Mouse (Mus musculus) neural tube, embryonic 15.5 days (tissue): Measurements from ENCODE around the gene Adcy1. TPM values are rescaled to one million over a fixed set of nuclear protein-coding genes. Genes with fewer than 3 reads are reported as not detected.

Source experiments
- ATAC-seq: fragments of 200-750 bp; cut with Nextera tagmentation; 2 replicates; pipeline ENCODE4 v1.8.0; 2017; ENCODE audit warnings: mild to moderate bottlenecking, moderate TSS enrichment, moderate library complexity; ENCODE audit not compliant: low FRiP score
- H3K27ac ChIP-seq: fragments of 300-500 bp; sonication (generic); replicated peaks from 2 replicates; pipeline ENCODE4 v1.5.1; 2015; ENCODE audit warnings: mild to moderate bottlenecking, inconsistent platforms
- H3K27me3 ChIP-seq: fragments of 300-500 bp; sonication (generic); replicated peaks from 2 replicates; pipeline ENCODE4 v1.6.1; 2015; ENCODE audit warnings: inconsistent platforms
- H3K36me3 ChIP-seq: fragments of 300-500 bp; sonication (generic); 2 replicates; pipeline ENCODE4 v1.6.1; 2015; ENCODE audit warnings: inconsistent platforms
- H3K4me1 ChIP-seq: fragments of 300-500 bp; sonication (generic); 2 replicates; pipeline ENCODE4 v1.6.1; 2015; ENCODE audit warnings: inconsistent platforms
- H3K4me2 ChIP-seq: fragments of 300-500 bp; sonication (generic); 2 replicates; pipeline ENCODE4 v1.6.1; 2015; ENCODE audit warnings: inconsistent platforms, mild to moderate bottlenecking, moderate library complexity
- H3K4me3 ChIP-seq: fragments of 300-500 bp; sonication (generic); replicated peaks from 2 replicates; pipeline ENCODE4 v1.5.1; 2015; ENCODE audit warnings: mild to moderate bottlenecking, inconsistent platforms
- H3K9ac ChIP-seq: fragments of 300-500 bp; sonication (generic); replicated peaks from 2 replicates; pipeline ENCODE4 v1.6.1; 2015; ENCODE audit warnings: mild to moderate bottlenecking, inconsistent platforms
- H3K9me3 ChIP-seq: fragments of 300-500 bp; sonication (generic); replicated peaks from 2 replicates; pipeline ENCODE4 v1.6.1; 2016; ENCODE audit warnings: inconsistent platforms
- WGBS: fragments of 180-500 bp; shearing (Covaris S2); methylation state at CpG from one replicate; pipeline ENCODE4 v1.1.7; 2015; ENCODE audit warnings: mixed read lengths; 5-methylcytosine and 5-hydroxymethylcytosine counted together
- polyA plus RNA-seq: library from polyadenylated mRNA; unstranded; fragments of >200 nt; fragmentation: Nextera tagmentation; extraction: Ambion mirVana; gene quantifications from 2 replicates; pipeline ENCODE4 v1.2.1, GENCODE M21; 2015

The Adcy1 gene
- polyA plus RNA-seq, 1 experiment from 2014 or later = 13.3 TPM

DNA sequence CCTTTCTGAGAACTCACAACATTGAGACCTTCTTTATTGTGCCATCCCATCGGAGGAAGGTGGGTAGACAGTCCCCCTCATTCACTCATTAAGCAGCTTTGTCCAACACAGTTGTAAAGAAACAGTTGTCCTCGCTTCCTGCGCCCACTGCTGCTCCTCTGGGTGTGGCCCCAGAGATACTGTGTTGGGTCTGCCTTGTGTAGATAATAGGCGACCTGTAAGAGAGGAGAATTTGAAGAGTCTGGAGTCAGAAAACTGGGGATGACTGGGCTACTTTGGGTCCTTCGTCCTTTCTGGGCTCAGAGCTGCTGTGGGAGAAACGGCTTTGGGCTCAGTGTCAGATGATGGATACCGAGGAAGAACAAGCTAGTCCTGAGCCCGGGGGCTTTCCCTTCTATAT is 75.1 kb downstream of the Adcy1 start:
- Histone ChIP-seq H3K9me3 (no peaks in the 10 kb centered on the region), H3K27me3 (no peaks in the 10 kb centered on the region), H3K4me2 (no peak overlapping the region), H3K27ac (no peak overlapping the region), H3K36me3 (peaks cover 25% of the 10 kb centered on the region), H3K4me3 (no peak overlapping the region), H3K4me1 (0 out of 2 replicates have a peak, but pooled peaks cover 7% of the 10 kb centered on the region), H3K9ac (no peak overlapping the region)
- ATAC-seq = no peak
- 88% methylated on average over 8 of the region's 8 CpGs for WGBS

- Histone ChIP-seq H3K4me1 (0 out of 2 replicates have a peak, but pooled peaks cover 5% of the 10 kb centered on the region), H3K27ac (no peak overlapping the region), H3K27me3 (no peaks in the 10 kb centered on the region), H3K9me3 (no peaks in the 10 kb centered on the region), H3K36me3 (peaks cover 35% of the 10 kb centered on the region), H3K9ac (no peak overlapping the region), H3K4me2 (no peak overlapping the region), H3K4me3 (no peak overlapping the region)
- WGBS = 93% methylated on average over 3 of the region's 3 CpGs
- no peak for ATAC-seq
Measured at GRCm38 (mm10) chr11:7140449-7140848, 77.2 kb downstream of the Adcy1 start.

GRCm38 (mm10) chr11:7142725-7143124 is 79.4 kb downstream of the Adcy1 start:
- Histone ChIP-seq H3K9me3 (no peaks in the 10 kb centered on the region), H3K36me3 (peaks cover 54% of the 10 kb centered on the region), H3K4me3 (no peak overlapping the region), H3K4me1 (no peaks in the 10 kb centered on the region), H3K27me3 (no peaks in the 10 kb centered on the region), H3K9ac (no peak overlapping the region), H3K27ac (no peak overlapping the region), H3K4me2 (no peak overlapping the region)
- ATAC-seq = no peak
- 57% methylated on average over 3 of the region's 3 CpGs for WGBS

GRCm38 (mm10) chr11:7144369-7144768 is 81.1 kb downstream of the Adcy1 start:
- ATAC-seq = no peak
- Histone ChIP-seq H3K9me3 (no peaks in the 10 kb centered on the region), H3K36me3 (peaks cover 46% of the 10 kb centered on the region), H3K4me2 (no peak overlapping the region), H3K27ac (no peak overlapping the region), H3K4me1 (no peaks in the 10 kb centered on the region), H3K9ac (no peak overlapping the region), H3K4me3 (no peak overlapping the region), H3K27me3 (no peaks in the 10 kb centered on the region)
- WGBS = 92% methylated on average over 11 of the region's 11 CpGs

GRCm38 (mm10) chr11:7145221-7145620 is 81.9 kb downstream of the Adcy1 start:
- no peaks in the 10 kb centered on the region for H3K9me3 ChIP-seq
- H3K4me3 ChIP-seq = no peak overlapping the region
- ATAC-seq = no peak
- no peaks in the 10 kb centered on the region for H3K27me3 ChIP-seq
- H3K4me2 ChIP-seq = no peak overlapping the region
- H3K36me3 ChIP-seq = peaks cover 39% of the 10 kb centered on the region
- no peak overlapping the region for H3K27ac ChIP-seq
- WGBS = 86% methylated on average over 4 of the region's 4 CpGs
- no peak overlapping the region for H3K9ac ChIP-seq
- no peaks in the 10 kb centered on the region for H3K4me1 ChIP-seq

- Histone ChIP-seq H3K36me3 (peaks cover 49% of the 10 kb centered on the region), H3K4me2 (no peak overlapping the region), H3K9ac (no peak overlapping the region), H3K27ac (no peak overlapping the region), H3K4me1 (no peaks in the 10 kb centered on the region), H3K9me3 (no peaks in the 10 kb centered on the region), H3K27me3 (no peaks in the 10 kb centered on the region), H3K4me3 (no peak overlapping the region)
- ATAC-seq = no peak
- 91% methylated on average over 8 of the region's 8 CpGs for WGBS
Measured at GRCm38 (mm10) chr11:7147536-7147935, 84.2 kb downstream of the Adcy1 start.

DNA sequence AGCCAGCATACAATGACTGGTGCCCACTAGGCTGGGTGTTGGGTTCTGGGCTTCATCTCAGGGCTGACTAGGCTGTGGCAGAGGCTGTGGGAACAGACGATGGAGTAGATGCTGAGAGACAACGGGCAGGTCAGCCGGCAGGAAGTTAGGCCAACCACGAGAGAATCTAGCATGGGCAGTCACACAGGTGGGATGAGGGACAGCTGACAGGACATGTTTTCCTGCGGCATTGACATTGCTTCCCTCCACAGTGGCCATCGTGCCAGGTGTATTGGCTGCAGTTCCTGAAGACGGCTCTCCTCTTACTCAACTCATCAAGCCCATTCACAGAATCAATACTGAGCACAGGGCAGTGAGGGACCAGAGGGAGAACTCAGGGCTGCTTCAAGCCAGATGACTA is 84.7 kb downstream of the Adcy1 start:
- H3K9me3 ChIP-seq = no peaks in the 10 kb centered on the region
- H3K27me3 ChIP-seq = no peaks in the 10 kb centered on the region
- H3K36me3 ChIP-seq = peaks cover 51% of the 10 kb centered on the region
- 93% methylated on average over 7 of the region's 7 CpGs for WGBS
- no peak overlapping the region for H3K27ac ChIP-seq
- H3K4me3 ChIP-seq = no peak overlapping the region
- no peak for ATAC-seq
- no peak overlapping the region for H3K4me2 ChIP-seq
- H3K9ac ChIP-seq = no peak overlapping the region
- H3K4me1 ChIP-seq = no peaks in the 10 kb centered on the region

GRCm38 (mm10) chr11:7149471-7149870 is 86.2 kb downstream of the Adcy1 start:
- H3K4me2 ChIP-seq = no peak overlapping the region
- no peaks in the 10 kb centered on the region for H3K9me3 ChIP-seq
- no peaks in the 10 kb centered on the region for H3K4me1 ChIP-seq
- peaks cover 56% of the 10 kb centered on the region for H3K36me3 ChIP-seq
- no peak for ATAC-seq
- H3K27ac ChIP-seq = no peak overlapping the region
- H3K27me3 ChIP-seq = no peaks in the 10 kb centered on the region
- 85% methylated on average over 7 of the region's 7 CpGs for WGBS
- no peak overlapping the region for H3K9ac ChIP-seq
- H3K4me3 ChIP-seq = no peak overlapping the region

DNA sequence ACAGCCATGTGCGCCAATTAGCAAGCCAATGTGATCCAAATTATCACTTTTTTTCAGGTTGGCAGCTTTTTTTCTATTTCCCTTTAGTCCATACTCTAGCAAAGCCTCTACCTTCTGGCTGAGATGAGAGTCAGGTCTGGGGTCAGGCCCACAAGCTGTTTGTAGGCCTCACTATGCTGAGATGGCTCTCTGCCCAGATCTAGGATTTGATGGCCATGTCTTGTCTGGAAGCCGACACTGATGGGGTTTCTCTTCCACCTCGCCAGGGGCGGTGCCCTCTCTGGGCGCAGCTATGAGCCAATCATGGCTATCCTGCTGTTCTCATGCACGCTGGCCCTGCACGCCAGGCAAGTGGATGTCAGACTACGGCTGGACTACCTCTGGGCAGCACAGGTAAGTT is 87.2 kb downstream of the Adcy1 start:
- H3K27ac ChIP-seq = no peak overlapping the region
- H3K27me3 ChIP-seq = no peaks in the 10 kb centered on the region
- no peaks in the 10 kb centered on the region for H3K9me3 ChIP-seq
- peaks cover 49% of the 10 kb centered on the region for H3K36me3 ChIP-seq
- ATAC-seq = no peak
- 86% methylated on average over 8 of the region's 8 CpGs for WGBS
- H3K4me3 ChIP-seq = no peak overlapping the region
- no peaks in the 10 kb centered on the region for H3K4me1 ChIP-seq
- H3K9ac ChIP-seq = no peak overlapping the region
- no peak overlapping the region for H3K4me2 ChIP-seq

DNA sequence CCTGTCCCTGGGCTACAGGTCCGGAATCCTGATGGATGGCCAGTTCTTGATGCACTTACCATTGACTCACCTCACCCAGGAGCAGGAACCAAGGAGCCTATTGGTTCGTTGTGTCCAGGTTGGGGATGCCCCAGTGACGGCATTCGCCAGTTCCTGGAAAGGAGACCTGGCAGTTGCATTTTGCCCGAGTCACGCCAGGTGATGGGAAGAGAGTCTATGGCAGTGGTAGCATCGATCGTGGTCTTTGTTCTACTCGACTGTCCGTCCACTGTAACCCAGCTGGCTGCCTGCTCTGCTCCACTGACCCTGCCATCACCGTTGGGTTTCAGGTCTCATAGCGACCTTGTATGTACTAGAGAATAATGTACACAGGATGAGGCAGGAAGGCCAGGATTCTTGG is 89.1 kb downstream of the Adcy1 start:
- 96% methylated on average over 12 of the region's 12 CpGs for WGBS
- Histone ChIP-seq H3K27me3 (no peaks in the 10 kb centered on the region), H3K4me3 (no peak overlapping the region), H3K4me2 (no peak overlapping the region), H3K27ac (no peak overlapping the region), H3K9ac (no peak overlapping the region), H3K4me1 (no peaks in the 10 kb centered on the region), H3K36me3 (peaks cover 35% of the 10 kb centered on the region), H3K9me3 (no peaks in the 10 kb centered on the region)
- no peak for ATAC-seq

- Histone ChIP-seq H3K4me3 (no peak overlapping the region), H3K4me2 (no peak overlapping the region), H3K27me3 (no peaks in the 10 kb centered on the region), H3K9ac (no peak overlapping the region), H3K4me1 (no peaks in the 10 kb centered on the region), H3K36me3 (peaks cover 28% of the 10 kb centered on the region), H3K27ac (no peak overlapping the region), H3K9me3 (no peaks in the 10 kb centered on the region)
- ATAC-seq = no peak
- WGBS = 83% methylated on average over 8 of the region's 8 CpGs
Measured at GRCm38 (mm10) chr11:7153081-7153480, 89.8 kb downstream of the Adcy1 start.

GRCm38 (mm10) chr11:7156427-7156826 is 93.1 kb downstream of the Adcy1 start:
- Histone ChIP-seq H3K4me1 (peaks cover 14% of the 10 kb centered on the region), H3K27me3 (no peaks in the 10 kb centered on the region), H3K9ac (no peak overlapping the region), H3K4me2 (no peak overlapping the region), H3K9me3 (no peaks in the 10 kb centered on the region), H3K4me3 (no peak overlapping the region), H3K36me3 (peaks cover 17% of the 10 kb centered on the region), H3K27ac (no peak overlapping the region)
- no peak for ATAC-seq
- WGBS = 76% methylated on average over 4 of the region's 4 CpGs

GRCm38 (mm10) chr11:7158196-7158595 is 94.9 kb downstream of the Adcy1 start:
- no peak for ATAC-seq
- H3K9ac ChIP-seq = no peak overlapping the region
- H3K4me3 ChIP-seq = no peak overlapping the region
- 91% methylated on average over 6 of the region's 6 CpGs for WGBS
- H3K27me3 ChIP-seq = no peaks in the 10 kb centered on the region
- no peaks in the 10 kb centered on the region for H3K9me3 ChIP-seq
- peaks cover 13% of the 10 kb centered on the region; the same call in 1 of the 2 replicates for H3K36me3 ChIP-seq
- peaks cover 15% of the 10 kb centered on the region for H3K4me1 ChIP-seq
- H3K27ac ChIP-seq = no peak overlapping the region
- H3K4me2 ChIP-seq = no peak overlapping the region
